Mouse (Mus musculus): ENCODE data around the gene Spred2.

Gene Spred2

DNA sequence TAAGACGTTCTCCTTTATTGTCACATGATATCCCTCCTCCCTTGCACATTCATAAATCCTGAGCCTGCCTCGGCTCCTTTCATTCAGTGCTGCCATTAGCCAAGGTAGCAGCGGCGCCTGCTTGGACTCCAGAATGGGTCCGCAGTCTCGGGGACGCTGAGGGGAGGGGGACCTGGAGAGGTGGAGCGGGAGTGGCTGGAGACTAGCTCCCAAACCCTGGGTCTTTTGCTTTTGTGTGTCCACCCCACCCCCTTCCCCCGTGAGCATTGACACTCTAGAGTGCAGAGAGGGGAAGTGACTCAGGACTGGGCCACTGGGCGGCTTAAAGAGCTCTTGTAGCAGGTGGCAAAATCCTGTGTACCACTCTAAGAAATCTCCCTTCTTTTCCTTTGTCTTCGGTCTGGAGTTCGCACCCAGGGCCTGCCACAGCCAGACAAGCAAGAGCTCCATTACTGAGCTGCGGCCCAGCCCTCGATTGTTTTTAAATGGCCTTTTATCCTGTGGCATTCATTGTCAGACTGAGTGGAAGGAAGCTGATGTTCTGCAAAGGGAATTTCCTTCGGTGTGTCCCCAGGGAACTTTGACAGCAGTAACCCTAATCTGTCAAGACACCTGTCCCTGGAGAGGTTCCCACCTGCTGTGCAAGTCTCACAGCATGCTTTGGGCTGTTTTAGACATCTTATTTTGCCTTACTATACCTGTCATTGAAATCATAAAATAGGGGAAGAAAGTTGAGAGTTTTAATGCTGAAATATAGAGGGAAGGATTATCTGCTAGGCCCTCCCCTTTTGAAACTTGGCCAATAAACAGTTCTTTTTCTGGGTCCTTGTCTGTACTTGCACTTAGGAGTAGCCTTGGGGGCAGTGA is 2.0 kb downstream of the Spred2 start:
- peak; percentile 55 to 61 for DNase-seq

DNA sequence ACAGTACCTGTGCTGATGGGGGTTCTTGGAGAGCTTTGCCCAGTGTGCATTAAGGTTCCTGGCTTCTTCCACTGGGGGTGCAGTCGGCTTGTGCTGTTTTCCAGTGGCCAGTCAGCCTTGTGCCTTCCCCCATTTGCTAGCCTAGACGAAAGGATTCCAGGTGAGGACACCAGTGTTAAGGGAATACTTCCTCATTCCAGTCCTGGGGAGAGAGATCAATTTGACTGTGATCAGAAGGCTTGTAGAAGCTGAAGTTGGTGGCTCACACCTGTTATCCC is 2.6 kb downstream of the Spred2 start:
- no peak for DNase-seq

DNA sequence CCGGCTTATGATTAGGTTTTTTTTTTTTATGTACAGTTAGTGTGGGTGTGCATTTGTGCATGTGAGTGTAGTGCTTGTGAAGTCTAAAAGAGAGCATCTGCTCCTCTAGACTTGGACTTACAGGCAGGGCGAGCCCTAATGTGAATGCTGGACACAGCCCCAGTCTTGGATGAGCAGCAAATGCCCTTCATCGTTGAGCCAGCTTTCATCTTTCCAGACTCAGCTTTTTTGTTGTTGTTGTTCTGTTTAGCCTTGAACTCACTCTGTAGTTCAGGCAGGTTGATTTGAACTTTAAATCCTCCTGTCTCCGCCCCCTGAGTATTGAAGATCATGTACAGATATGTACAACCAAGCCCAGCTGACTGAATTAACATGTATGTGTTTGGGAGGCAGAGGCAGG is 4.5 kb downstream of the Spred2 start:
- DNase-seq, result no peak

DNA sequence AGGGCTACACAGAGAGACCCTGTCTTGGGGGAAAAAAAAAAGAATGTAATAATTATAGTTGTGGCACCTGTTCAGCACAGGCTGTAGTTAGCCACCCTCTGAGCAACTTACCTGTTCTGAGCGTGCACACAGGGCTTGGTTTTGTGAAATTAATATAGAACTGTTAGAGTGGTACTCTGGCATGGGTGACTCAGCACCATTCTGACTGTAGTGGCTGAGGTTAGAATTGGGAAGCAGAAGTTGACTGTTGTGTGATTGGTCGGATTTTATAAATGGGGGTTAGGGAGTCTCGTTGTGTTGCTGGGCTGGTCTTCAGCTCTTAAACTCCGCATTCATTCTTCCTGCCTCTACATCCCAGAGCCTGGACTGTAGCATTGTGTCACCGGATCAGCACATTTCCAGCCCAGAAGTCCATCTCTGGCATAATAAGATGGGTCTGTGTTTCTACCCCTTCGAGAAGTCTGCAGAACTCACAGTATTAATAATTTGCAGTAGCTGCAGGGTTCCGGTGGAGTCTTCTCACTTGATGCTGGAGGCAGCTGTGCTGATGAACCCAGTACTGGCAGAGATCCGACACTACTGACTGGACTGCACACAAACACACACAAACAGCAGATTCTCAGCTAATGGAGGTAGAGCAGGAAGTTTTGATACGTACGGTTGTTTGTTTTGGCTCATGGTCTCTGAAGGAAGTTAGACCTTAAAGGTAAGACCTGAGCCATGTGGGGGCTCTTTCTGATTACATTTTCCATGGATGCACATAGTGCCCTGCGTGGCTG is 5.1 kb downstream of the Spred2 start:
- DNase-seq, result no peak

DNA sequence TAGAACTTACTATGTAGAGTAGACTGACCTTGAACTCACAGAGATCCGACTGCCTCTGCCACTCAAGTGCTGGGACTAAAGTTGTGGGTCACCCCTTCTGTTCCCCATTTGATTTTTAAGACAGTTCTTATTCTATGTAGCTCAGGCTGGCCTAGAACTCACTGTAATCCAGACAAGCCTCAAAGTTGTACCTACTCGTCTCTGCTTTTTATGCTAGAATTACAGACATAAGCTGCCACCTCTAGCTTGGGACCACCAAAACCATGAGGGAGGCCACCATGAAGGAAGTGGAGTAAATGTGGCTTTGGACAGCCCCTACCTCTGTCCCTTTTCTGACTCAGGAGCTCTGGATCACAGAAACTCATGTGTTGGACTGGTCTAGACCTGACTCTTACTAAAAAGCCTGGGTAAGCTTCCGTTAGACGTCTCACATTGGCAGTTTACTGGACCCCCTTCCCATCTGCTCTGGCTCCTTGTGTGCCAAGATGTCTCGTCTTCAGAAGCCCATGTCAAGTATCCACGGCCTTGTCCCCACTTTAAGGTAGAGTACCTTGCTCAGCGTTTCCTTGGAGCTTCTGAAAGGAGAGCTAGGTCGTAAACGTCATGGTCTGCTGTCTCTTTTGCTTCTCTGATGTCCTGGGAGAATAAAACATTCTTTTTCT is 7.5 kb downstream of the Spred2 start:
- no peak for DNase-seq

DNA sequence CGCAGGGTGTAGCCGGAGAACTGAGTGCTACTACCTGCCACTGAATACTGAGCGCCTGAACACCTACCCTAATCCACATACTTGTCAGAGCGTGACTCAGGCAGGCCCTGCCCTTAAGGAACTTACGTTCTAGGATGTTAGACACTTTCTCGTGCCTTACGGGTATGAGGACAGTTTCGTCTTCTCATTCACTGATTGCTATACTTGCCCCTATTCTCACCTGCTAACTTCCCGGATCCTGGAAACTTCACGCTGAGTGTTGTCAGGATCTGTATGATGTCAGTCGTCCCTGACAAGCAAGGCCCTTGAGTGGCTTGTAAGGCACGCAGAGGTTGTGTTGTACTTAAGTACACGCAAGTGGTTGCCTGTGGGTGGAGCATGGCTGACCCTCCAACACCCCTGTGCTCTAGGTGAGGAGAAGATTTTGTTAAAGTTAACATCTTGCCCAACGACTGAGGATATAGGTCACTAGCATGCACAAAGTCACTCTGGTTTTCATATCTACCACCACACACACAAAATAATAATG is 8.9 kb downstream of the Spred2 start:
- DNase-seq, result no peak

DNA sequence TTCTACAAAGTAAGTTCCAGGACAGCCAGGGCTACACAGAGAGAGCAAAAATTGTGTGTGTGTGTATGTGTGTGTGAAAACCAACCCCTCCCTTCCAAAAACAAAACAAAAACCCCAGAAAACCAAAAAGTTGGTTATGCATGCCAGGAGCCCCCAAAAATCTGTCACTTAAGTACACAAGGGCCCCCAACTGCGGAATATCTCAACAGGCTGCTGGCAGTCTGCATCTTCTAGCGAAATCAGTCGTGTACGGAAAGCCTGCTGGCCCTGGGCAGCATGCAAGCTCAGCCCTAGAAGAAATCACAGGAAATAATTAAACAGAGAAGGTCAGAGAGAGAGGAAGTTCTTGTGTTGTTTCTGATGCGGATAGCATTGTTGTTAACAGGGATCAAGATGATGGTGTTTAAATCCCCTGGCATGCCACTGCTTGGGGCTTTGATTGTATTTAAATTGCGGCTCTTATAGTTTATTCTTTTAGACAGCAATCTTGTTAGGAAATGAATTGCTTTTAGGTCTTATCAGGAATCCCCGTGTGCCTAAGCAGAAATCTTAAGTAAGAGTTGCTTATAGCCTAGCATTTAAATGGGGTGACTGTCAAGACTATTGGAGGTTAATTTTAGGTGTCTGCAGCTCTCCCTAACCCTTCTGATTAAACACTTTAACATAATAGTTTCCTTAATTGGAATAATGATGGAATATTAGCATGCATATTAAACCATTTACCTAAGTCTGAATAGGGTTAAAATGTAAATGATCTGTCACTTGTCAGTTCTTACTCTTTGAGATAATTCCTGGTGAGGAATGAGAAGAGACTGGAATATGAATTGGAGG is 11.6 kb downstream of the Spred2 start:
- DNase-seq, result no peak

DNA sequence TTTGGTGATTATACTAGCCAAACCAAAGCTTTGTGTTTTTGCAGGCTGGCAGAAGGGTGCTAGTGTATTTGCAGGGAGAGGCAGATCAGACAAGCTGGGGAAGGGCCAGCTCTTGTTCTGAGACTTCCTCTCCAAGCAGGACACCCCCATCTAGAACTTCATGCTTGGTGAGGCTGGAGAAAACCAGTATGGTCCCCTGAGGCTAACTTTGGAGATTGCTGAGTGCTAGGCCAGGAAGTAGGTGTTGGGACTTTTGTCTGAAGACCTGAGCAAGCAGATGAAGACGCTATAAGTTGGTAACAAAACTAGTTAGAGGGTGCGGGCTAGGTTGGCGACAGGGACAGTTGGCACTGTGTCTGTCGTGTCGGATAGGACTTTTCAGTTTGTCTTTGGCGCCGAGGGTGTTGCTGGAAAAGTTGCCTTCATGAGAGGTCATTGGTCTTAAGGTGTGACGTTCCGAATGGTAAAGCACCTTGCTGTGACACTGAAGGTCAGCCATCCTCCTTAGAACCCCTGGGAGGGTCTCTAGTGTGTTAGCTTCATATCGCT is 14.4 kb downstream of the Spred2 start:
- DNase-seq, result no peak

DNA sequence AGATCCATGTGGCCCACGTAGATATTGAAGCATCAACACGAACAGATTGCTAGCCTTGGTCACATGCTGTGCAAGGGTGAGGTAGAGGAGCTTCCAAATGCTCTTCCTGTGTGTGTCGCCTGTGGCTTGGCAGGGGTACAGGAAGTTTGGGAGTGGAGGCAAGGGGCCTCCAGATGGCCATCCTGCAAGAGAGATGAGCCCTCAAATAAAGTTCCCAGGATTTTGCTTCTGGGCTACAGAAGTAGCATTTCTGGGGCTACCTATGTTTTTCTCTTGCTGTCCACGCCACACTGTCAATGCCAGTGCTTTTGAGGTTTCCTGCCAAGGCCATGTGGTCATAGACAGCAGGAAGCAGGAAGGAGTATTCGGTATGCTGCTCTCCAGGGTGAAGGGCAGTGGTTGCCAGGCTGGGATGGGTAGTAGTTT is 15.1 kb downstream of the Spred2 start:
- no peak for DNase-seq

DNA sequence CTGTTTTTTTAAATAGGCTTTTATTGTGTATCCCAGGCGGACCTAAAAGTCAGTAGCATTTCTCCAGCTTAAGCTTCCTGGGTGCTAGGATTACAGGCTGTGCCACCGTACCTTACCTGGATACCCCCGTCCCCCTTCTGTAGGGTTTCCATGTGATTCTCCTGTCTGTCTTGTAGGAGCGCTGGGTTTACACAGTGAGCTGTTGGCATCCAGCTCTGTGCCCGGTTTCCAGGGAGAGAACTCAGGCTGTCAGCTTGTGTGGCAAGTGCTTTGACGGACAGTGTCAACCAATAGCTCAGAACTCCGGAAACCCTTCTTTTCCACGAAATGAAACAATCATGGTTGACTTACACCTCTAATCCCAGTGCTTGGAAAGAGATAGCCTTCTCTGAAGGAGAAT is 15.7 kb downstream of the Spred2 start:
- no peak for DNase-seq

DNA sequence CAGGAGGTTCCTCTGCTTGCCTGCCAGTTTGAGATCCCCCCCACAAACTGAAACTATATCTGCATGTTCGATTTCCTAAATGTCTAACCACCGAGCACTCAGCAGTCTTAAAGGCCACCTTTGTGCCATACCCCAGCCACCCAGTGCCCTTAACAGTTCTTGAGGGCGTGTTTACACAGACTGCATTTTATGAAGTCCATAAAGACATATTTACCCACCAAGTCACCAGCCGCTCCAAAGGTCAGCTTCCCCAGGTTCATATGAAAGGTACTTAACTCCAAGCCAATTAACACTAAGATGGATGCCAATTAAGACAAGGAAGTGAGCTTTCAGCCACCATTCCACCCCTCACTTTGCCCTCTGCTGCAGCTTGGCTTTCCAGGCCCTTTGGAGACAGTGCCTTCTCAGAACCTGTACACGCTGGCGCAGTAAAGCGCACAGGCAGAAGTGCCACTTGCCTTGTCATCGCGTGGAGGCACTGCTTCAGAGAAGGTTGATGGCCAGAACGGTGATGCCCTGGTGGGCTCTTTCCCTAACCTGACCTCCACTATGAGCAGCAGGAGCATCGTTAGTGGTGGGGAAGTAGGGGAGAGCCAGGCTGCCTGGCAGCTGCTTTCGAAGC is 17.1 kb downstream of the Spred2 start:
- no peak for DNase-seq

DNA sequence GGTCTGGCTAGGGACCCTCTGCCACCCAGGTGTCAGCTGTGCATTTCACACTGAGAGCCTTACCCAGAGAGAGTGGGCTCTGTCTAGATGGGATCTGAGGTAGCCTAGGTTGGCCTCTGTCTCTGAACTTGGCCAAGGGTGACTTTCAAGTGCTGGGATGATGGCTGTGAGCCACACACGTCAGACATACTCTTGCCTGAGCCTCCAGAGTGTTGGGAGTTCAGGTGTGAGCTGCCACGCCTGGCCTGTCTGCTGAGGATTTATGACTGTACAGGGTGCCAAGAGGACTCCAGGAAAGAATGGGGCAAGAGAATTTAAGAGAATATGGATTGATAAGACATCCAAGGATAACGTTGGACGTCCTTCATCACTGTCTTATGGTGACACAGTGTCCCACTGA is 17.8 kb downstream of the Spred2 start:
- no peak for DNase-seq

DNA sequence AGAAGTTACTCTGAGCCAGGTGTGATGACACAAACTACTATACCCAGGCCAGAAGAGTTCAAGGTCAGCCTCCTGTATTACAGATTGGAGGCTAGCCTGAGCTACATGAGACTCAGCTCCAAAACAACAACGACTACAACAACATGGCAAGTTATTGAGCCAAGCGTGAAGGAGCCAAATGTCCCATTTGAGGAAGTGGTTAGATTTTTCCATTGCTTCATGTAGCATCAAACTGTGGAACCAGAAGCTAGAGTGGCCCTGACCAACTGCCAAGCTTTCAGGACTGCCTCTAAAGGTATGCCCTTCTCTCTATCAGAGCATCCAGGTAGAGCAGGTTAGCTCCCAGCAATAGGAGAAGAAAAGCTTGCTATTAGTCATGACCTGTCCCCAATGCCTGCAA is 19.6 kb downstream of the Spred2 start:
- no peak for DNase-seq

DNA sequence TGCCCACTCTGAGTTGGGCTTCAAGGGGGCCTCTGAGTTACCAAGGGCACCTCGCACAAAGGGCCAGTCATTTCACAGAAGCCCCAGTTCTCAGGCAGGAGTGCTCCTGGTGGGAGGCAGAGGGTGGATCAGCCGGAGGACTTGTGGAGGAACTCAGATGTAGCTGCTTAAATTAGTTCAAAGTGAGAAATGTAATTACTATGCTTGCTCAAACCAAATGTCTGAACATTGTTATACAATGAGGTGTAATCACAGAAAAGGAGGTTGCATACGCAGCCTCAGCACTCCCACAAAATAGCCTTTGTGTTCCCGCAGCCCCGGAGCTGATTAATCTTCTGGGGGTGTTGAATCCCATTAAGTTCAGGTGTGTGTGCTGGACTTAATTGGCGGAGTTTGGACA is 20.5 kb downstream of the Spred2 start:
- DNase-seq, result no peak

DNA sequence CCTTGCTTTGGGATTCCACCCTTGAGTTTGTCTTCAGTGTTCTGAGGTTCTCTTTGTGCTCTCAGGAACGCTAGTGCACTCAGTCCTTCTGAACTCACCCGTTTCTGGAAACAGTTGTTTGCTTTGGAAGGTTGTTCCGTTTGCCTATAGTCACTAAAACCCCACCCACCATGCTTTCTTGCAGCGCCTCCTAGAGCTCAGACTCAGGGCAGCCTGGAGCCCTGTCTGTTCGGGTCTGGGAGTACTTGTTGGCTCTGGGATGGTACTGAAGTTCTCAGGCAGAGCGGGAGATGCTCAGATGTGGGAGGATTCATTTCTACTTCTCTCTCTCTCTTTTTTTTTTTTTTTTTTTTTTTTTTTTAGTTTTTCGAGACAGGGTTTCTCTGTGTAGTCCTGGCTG is 22.5 kb downstream of the Spred2 start:
- DNase-seq, result no peak

DNA sequence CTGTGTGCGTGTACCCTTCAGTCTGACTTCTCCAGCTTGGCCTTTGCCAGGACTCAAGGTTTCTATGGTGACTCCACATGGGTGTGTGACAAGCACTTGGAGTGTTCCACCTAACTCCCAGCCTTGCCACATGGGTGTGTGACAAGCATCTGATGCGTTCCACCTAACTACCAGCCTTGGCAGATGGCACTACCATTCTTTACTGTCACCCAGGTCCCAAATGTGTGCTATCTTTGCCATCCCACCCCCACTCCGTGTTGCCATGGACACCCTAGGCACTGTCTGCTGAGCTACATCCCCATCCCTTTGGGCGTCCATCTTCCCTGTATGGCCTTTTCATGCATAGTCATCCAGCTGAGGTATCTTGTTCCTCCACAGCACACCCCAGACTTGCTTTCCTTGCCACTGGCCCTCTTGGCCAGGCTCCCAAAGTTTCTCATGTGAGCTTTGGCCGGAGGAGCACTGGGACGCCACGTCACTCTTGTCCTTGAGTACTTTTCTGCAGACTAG is 23.5 kb downstream of the Spred2 start:
- DNase-seq, result peak in 1 of 2 experiments; percentile 49

DNA sequence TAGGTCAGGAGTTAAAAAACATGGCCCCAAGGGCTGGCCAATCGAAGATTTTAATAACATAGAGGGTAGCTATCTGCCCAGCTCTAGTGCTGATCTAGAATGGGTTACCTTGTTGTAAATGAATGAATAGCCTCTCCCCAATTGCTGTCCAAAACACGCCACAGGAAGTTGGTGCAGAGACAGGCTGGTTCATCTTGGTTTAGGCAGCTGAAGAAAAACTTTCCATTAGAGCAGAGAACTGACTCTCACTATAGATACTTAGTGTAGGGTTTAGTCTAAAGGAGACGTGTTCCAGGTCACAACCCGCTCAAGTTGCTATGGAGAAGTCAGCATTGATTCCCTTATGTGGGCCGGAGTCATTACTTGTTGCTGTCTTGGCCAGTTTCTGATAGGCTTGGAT is 25.6 kb downstream of the Spred2 start:
- no peak for DNase-seq

DNA sequence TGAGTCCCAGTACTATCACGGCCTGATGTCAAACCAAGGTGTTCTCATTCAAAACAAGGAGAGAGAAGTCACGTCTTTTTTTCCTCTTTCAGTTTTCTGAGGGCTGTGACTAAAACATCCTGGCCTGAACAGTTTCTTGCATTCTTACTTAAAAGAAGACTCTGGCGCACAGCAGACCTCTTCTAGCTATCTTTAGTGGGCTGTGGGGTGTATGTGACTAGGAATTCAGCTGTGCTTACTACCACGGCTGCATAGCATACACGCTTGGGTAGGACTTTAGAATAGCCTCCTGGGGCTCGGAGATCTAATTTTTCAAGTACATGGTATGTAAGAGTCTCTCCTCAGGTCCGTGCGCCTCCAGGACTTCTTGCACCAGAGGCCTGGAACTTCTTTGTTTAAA is 26.0 kb downstream of the Spred2 start:
- no peak for DNase-seq

DNA sequence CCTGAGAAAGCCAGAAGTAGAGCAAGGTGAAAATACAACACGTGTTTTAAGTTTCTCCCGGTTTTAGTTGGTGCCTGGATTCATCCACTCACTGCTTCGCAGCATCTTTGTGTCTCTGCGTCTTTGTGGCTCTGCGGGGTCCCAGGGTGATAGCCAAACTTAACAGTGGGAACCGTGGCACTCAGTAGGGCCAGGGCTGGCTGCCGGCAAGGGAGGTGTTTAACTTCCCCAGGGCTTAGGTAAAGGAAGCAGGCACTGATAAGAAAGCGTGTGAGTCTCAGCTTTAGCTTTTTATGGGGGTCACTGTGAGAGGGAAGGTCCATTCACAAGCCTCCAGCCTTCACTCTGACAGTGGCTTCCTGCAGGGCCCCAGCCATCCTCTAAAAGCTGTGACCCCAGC is 28.8 kb downstream of the Spred2 start:
- DNase-seq, result no peak

DNA sequence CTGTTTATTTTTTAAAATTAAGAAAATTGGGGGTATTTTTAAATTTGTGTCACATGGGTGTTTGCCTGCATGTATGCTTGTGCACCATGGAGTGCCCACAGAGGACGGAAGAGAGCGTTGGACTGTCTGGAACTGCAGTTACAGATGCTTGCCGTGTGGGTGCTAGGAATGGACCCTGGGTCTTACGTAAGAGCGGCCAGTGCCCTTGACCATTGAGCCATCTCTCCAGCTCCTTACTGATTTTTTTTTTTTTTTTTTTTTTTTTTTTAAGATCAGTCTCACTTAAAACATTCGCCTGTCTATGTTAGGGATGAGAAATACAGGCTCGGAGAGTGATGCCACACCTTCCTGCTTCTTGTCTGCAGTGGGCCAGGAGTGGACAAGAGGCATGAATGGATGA is 29.7 kb downstream of the Spred2 start:
- DNase-seq, result no peak

DNA sequence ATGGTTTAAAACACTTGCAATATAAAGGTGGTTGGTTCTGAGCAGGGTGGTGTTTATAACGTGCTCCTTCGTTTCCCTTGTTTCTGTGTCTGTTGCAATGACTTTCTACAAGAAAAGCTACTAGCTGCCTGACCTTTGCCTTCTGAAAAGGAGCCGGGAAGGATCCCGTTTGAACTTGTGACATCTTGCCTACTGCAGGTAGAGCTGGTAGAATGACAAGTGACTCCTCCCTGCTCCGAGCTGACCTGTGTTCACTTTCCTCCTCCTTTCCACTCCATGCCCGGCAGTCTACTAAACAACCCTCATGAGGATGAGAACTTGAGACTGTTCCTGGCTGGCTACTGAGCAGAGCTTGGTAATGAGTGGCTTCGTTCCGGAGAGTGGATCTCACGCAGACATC is 30.9 kb downstream of the Spred2 start:
- DNase-seq, result no peak

DNA sequence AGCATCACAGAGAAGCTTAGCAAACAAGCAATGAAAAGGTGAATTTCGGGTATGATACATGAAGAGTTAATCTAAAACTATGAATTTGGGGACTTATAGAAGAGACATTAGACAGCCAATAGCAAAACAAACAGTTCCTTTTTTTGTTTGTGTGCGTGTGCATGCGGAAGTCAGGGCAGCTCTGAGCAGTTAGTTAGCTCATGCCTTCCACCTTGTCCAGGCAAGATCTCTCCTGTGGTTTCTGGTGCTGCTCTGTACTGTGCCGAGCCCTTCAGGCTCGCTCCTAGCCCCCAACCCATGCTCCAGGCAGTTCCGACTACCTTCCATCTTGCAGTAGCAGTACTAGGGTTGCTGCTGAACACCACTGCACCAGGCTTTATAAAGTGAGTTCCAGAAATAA is 31.5 kb downstream of the Spred2 start:
- DNase-seq, result no peak

All from lung, postnatal 4 days (tissue).